Mouse (Mus musculus): ENCODE measurements around the gene Plcb1.

DNA sequence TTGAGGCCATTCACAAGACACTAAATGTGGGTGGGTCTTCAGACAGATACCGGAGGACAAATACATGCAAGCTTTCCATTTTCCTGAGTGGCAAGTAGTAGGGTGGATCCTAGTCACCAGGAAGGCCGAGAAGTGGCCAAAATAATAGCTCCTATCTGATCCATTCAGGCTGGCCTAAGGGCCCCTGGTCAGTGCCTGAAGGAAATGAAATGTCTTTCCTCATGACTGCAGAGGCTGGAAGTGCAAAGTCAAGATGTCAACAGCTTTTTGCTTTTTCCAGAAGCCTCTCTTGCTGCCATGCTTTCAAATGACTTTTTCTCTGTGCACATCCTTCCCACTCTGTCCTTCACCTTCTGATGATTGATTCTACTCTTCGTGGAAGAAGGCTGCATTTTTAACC is 415.0 kb downstream of the Plcb1 start:
- TF ChIP-seq HCFC1 (IDR thresholded peaks at IDR 0.05; ENCODE audit: borderline replicate concordance, insufficient read depth, low read length) (no peak), CHD2 (IDR thresholded peaks at IDR 0.05; ENCODE audit: low read depth, low read length) (no peak), ZNF384 (IDR thresholded peaks at IDR 0.05; ENCODE audit: low read depth, low read length) (no peak), MAFK (IDR thresholded peaks at IDR 0.05; ENCODE audit: insufficient read depth, low read depth, low read length) (no peak)
